Mouse (Mus musculus) hindbrain, embryonic 13.5 days (tissue): ENCODE measurements around the gene Pdzd2. TPM values are rescaled to one million over a fixed set of nuclear protein-coding genes. Genes with fewer than 3 reads are reported as not detected.

Source experiments
- ATAC-seq: fragments of 200-750 bp; cut with Nextera tagmentation; 2 replicates; pipeline ENCODE4 v1.8.0; 2017; ENCODE audit warnings: moderate TSS enrichment; ENCODE audit not compliant: low FRiP score
- H3K27ac ChIP-seq: fragments of 300-500 bp; sonication (generic); 2 replicates; pipeline ENCODE4 v1.5.1; 2015; ENCODE audit warnings: inconsistent platforms, mild to moderate bottlenecking, moderate library complexity
- H3K27me3 ChIP-seq: fragments of 300-500 bp; sonication (generic); 2 replicates; pipeline ENCODE4 v1.6.1; 2015; ENCODE audit warnings: mild to moderate bottlenecking, inconsistent platforms
- H3K36me3 ChIP-seq: fragments of 300-500 bp; sonication (generic); 2 replicates; pipeline ENCODE4 v1.6.1; 2015; ENCODE audit warnings: mild to moderate bottlenecking, inconsistent platforms
- H3K4me1 ChIP-seq: fragments of 300-500 bp; sonication (generic); replicated peaks from 2 replicates; pipeline ENCODE4 v1.6.1; 2015; ENCODE audit warnings: inconsistent platforms
- H3K4me2 ChIP-seq: fragments of 300-500 bp; sonication (generic); 2 replicates; pipeline ENCODE4 v1.6.1; 2015; ENCODE audit warnings: inconsistent platforms, mild to moderate bottlenecking, moderate library complexity
- H3K4me3 ChIP-seq: fragments of 300-500 bp; sonication (generic); 2 replicates; pipeline ENCODE4 v1.5.1; 2015; ENCODE audit warnings: mild to moderate bottlenecking, inconsistent platforms
- H3K9ac ChIP-seq: fragments of 300-500 bp; sonication (generic); 2 replicates; pipeline ENCODE4 v1.6.1; 2015; ENCODE audit warnings: mild to moderate bottlenecking, inconsistent platforms
- H3K9me3 ChIP-seq: fragments of 300-500 bp; sonication (generic); 2 replicates; pipeline ENCODE4 v1.6.1; 2016; ENCODE audit warnings: inconsistent platforms
- WGBS: fragments of 180-500 bp; shearing (Covaris S2); methylation state at CpG from one replicate; pipeline ENCODE4 v1.1.7; 2015; 5-methylcytosine and 5-hydroxymethylcytosine counted together
- polyA plus RNA-seq: library from polyadenylated mRNA; unstranded; fragments of >200 nt; fragmentation: Nextera tagmentation; extraction: Ambion mirVana; gene quantifications from 2 replicates; pipeline ENCODE4 v1.2.1, GENCODE M21; 2015

Pdzd2 gene
- polyA plus RNA-seq, 1 experiment from 2014 or later: 12.3 TPM

GRCm38 (mm10) chr15:12539618-12540302 is 200.0 kb downstream of the Pdzd2 start:
- Histone ChIP-seq H3K4me2 (no peak overlapping the region), H3K9me3 (no peaks in the 10 kb centered on the region), H3K4me3 (no peak overlapping the region), H3K27me3 (no peaks in the 10 kb centered on the region), H3K36me3 (no peaks in the 10 kb centered on the region), H3K4me1 (0 out of 2 replicates have a peak, but pooled peaks cover 7% of the 10 kb centered on the region), H3K9ac (no peak overlapping the region), H3K27ac (no peak overlapping the region)
- 95% methylated on average over 11 of the region's 11 CpGs for WGBS
- ATAC-seq: no peak

- Histone ChIP-seq H3K36me3 (no peaks in the 10 kb centered on the region), H3K4me2 (no peak overlapping the region), H3K9ac (no peak overlapping the region), H3K27me3 (no peaks in the 10 kb centered on the region), H3K4me1 (no peaks in the 10 kb centered on the region), H3K4me3 (no peak overlapping the region), H3K27ac (no peak overlapping the region), H3K9me3 (no peaks in the 10 kb centered on the region)
- WGBS: 89% methylated on average over 5 of the region's 5 CpGs
- no peak for ATAC-seq
These were observed 206.5 kb downstream of the Pdzd2 start for GRCm38 (mm10) chr15:12533254-12533653.

- Histone ChIP-seq H3K9ac (no peak overlapping the region), H3K4me3 (no peak overlapping the region), H3K9me3 (no peaks in the 10 kb centered on the region), H3K4me2 (no peak overlapping the region), H3K27ac (no peak overlapping the region), H3K36me3 (no peaks in the 10 kb centered on the region), H3K27me3 (no peaks in the 10 kb centered on the region), H3K4me1 (no peaks in the 10 kb centered on the region)
- 93% methylated on average over 4 of the region's 4 CpGs for WGBS
- ATAC-seq: no peak
These were observed 207.2 kb downstream of the Pdzd2 start for GRCm38 (mm10) chr15:12532568-12532967.

GRCm38 (mm10) chr15:12522810-12523209 is 216.9 kb downstream of the Pdzd2 start:
- Histone ChIP-seq H3K4me3 (no peak overlapping the region), H3K27me3 (no peaks in the 10 kb centered on the region), H3K9me3 (0 out of 2 replicates have a peak, but pooled peaks cover 3% of the 10 kb centered on the region), H3K4me2 (no peak overlapping the region), H3K36me3 (no peaks in the 10 kb centered on the region), H3K4me1 (peaks cover 13% of the 10 kb centered on the region; the same call in 1 of the 2 replicates), H3K9ac (no peak overlapping the region), H3K27ac (no peak overlapping the region)
- no peak for ATAC-seq
- 79% methylated on average over 7 of the region's 7 CpGs for WGBS

GRCm38 (mm10) chr15:12520292-12520691 is 219.4 kb downstream of the Pdzd2 start:
- no peaks in the 10 kb centered on the region for H3K36me3 ChIP-seq
- no peak overlapping the region for H3K4me3 ChIP-seq
- no peaks in the 10 kb centered on the region for H3K27me3 ChIP-seq
- 66% methylated on average over 9 of the region's 9 CpGs for WGBS
- no peak overlapping the region for H3K4me2 ChIP-seq
- peaks cover 18% of the 10 kb centered on the region for H3K4me1 ChIP-seq
- H3K27ac ChIP-seq: no peak overlapping the region
- ATAC-seq: no peak
- H3K9me3 ChIP-seq: no peaks in the 10 kb centered on the region
- no peak overlapping the region for H3K9ac ChIP-seq

- Histone ChIP-seq H3K9ac (no peak overlapping the region), H3K4me2 (no peak overlapping the region), H3K27ac (no peak overlapping the region), H3K9me3 (no peaks in the 10 kb centered on the region), H3K4me1 (peaks cover 21% of the 10 kb centered on the region), H3K27me3 (no peaks in the 10 kb centered on the region), H3K4me3 (no peak overlapping the region), H3K36me3 (no peaks in the 10 kb centered on the region)
- ATAC-seq: no peak
- WGBS: 41% methylated on average over 14 of the region's 14 CpGs
These were observed 221.3 kb downstream of the Pdzd2 start for GRCm38 (mm10) chr15:12518370-12518973.

GRCm38 (mm10) chr15:12517314-12517813 is 222.4 kb downstream of the Pdzd2 start:
- H3K9me3 ChIP-seq: no peaks in the 10 kb centered on the region
- no peak for ATAC-seq
- H3K4me1 ChIP-seq: peaks cover 21% of the 10 kb centered on the region
- no peak overlapping the region for H3K4me3 ChIP-seq
- H3K4me2 ChIP-seq: no peak overlapping the region
- WGBS: 79% methylated on average over 9 of the region's 9 CpGs
- H3K36me3 ChIP-seq: no peaks in the 10 kb centered on the region
- H3K9ac ChIP-seq: no peak overlapping the region
- H3K27me3 ChIP-seq: no peaks in the 10 kb centered on the region
- H3K27ac ChIP-seq: no peak overlapping the region

GRCm38 (mm10) chr15:12515272-12515844 is 224.4 kb downstream of the Pdzd2 start:
- no peaks in the 10 kb centered on the region for H3K9me3 ChIP-seq
- ATAC-seq: no peak
- H3K4me3 ChIP-seq: no peak overlapping the region
- no peaks in the 10 kb centered on the region for H3K27me3 ChIP-seq
- no peak overlapping the region; the same call in 1 of the 2 replicates for H3K27ac ChIP-seq
- H3K36me3 ChIP-seq: no peaks in the 10 kb centered on the region
- no peak overlapping the region for H3K9ac ChIP-seq
- peaks cover 17% of the 10 kb centered on the region for H3K4me1 ChIP-seq
- H3K4me2 ChIP-seq: no peak overlapping the region
- 73% methylated on average over 9 of the region's 9 CpGs for WGBS

- no peak overlapping the region for H3K27ac ChIP-seq
- no peak overlapping the region for H3K4me3 ChIP-seq
These were observed 226.2 kb downstream of the Pdzd2 start for GRCm38 (mm10) chr15:12513526-12513925.

GRCm38 (mm10) chr15:12508765-12509377 is 230.9 kb downstream of the Pdzd2 start:
- ATAC-seq: no peak
- no peaks in the 10 kb centered on the region for H3K9me3 ChIP-seq
- no peak overlapping the region for H3K4me3 ChIP-seq
- no peak overlapping the region for H3K4me2 ChIP-seq
- no peaks in the 10 kb centered on the region for H3K36me3 ChIP-seq
- H3K27ac ChIP-seq: no peak overlapping the region
- whole genome bisulfite sequencing: 92% methylated on average over 10 of the region's 10 CpGs
- peaks cover 21% of the 10 kb centered on the region for H3K4me1 ChIP-seq
- no peak overlapping the region for H3K9ac ChIP-seq
- H3K27me3 ChIP-seq: no peaks in the 10 kb centered on the region

More at GRCm38 (mm10) chr15:12513526-12513925, 226.2 kb downstream of the Pdzd2 start:
- no peak for ATAC-seq
- 81% methylated on average over 9 of the region's 9 CpGs for WGBS
- Histone ChIP-seq H3K4me1 (peaks cover 13% of the 10 kb centered on the region), H3K9ac (no peak overlapping the region), H3K36me3 (no peaks in the 10 kb centered on the region), H3K9me3 (no peaks in the 10 kb centered on the region), H3K27me3 (no peaks in the 10 kb centered on the region), H3K4me2 (no peak overlapping the region)

GRCm38 (mm10) chr15:12507523-12507922 is 232.2 kb downstream of the Pdzd2 start:
- no peak overlapping the region for H3K27ac ChIP-seq
- no peak overlapping the region for H3K9ac ChIP-seq
- no peak overlapping the region for H3K4me2 ChIP-seq
- no peaks in the 10 kb centered on the region for H3K36me3 ChIP-seq
- H3K9me3 ChIP-seq: no peaks in the 10 kb centered on the region
- no peak overlapping the region for H3K4me3 ChIP-seq
- ATAC-seq: no peak
- 83% methylated on average over 4 of the region's 4 CpGs for WGBS
- H3K4me1 ChIP-seq: peaks cover 22% of the 10 kb centered on the region
- H3K27me3 ChIP-seq: no peaks in the 10 kb centered on the region

GRCm38 (mm10) chr15:12506514-12506913 is 233.2 kb downstream of the Pdzd2 start:
- Histone ChIP-seq H3K4me3 (no peak overlapping the region), H3K9ac (no peak overlapping the region), H3K36me3 (no peaks in the 10 kb centered on the region), H3K4me2 (0 out of 2 replicates have a peak overlapping the region, but pooled peaks have one; percentile 19), H3K27ac (peak overlapping the region; percentile 48; the same call in 1 of the 2 replicates), H3K9me3 (no peaks in the 10 kb centered on the region), H3K27me3 (no peaks in the 10 kb centered on the region), H3K4me1 (peaks cover 31% of the 10 kb centered on the region)
- peak; percentile 57 for ATAC-seq
- WGBS: 66% methylated on average over 10 of the region's 10 CpGs
